Mouse (Mus musculus) heart, postnatal 0 days (tissue): ENCODE data around the gene Sez6l2. TPM values are rescaled to one million over a fixed set of nuclear protein-coding genes. Genes with fewer than 3 reads are reported as not detected.

Source experiments
- ATAC-seq: fragments of 200-750 bp; cut with Nextera tagmentation; 2 replicates; pipeline ENCODE4 v1.8.0; 2017; ENCODE audit warnings: low read depth, moderate number of reproducible peaks, moderate library complexity; ENCODE audit not compliant: insufficient read depth
- DNase-seq: peaks from one replicate; pipeline ENCODE4 v3.0.0-alpha.2; 2016; ENCODE audit warnings: low spot score
- H3K27ac ChIP-seq: fragments of 300-500 bp; sonication (generic); 2 replicates; pipeline ENCODE4 v1.5.1; 2014; ENCODE audit warnings: low read depth, mild to moderate bottlenecking
- H3K27me3 ChIP-seq: fragments of 300-500 bp; sonication (generic); 2 replicates; pipeline ENCODE4 v1.6.1; 2014; ENCODE audit warnings: low read length, mixed read lengths; ENCODE audit not compliant: control insufficient read depth, insufficient read depth
- H3K36me3 ChIP-seq: fragments of 300-500 bp; sonication (generic); replicated peaks from 2 replicates; pipeline ENCODE4 v1.6.1; 2014; ENCODE audit warnings: low read length, mixed read lengths; ENCODE audit not compliant: control insufficient read depth, insufficient read depth
- H3K4me1 ChIP-seq: fragments of 300-500 bp; sonication (generic); 2 replicates; pipeline ENCODE4 v1.6.1; 2014; ENCODE audit warnings: antibody characterized with exemption; ENCODE audit not compliant: control insufficient read depth, insufficient read depth
- H3K4me2 ChIP-seq: fragments of 300-500 bp; sonication (generic); 2 replicates; pipeline ENCODE4 v1.6.1; 2014; ENCODE audit warnings: low read depth, mild to moderate bottlenecking, low read length, moderate library complexity
- H3K4me3 ChIP-seq: fragments of 300-500 bp; sonication (generic); 2 replicates; pipeline ENCODE4 v1.5.1; 2014; ENCODE audit warnings: low read depth, low read length
- H3K9ac ChIP-seq: fragments of 300-500 bp; sonication (generic); replicated peaks from 2 replicates; pipeline ENCODE4 v1.6.1; 2014; ENCODE audit warnings: low read depth, low read length, mixed read lengths
- H3K9me3 ChIP-seq: fragments of 300-500 bp; sonication (generic); replicated peaks from 2 replicates; pipeline ENCODE4 v1.6.1; 2016; ENCODE audit warnings: low read length; ENCODE audit not compliant: control insufficient read depth
- CTCF ChIP-seq: IDR thresholded peaks from 2 replicates; pipeline ENCODE4 v1.5.1; 2016; ENCODE audit warnings: antibody characterized with exemption, control low read depth, low read depth
- EP300 ChIP-seq: IDR thresholded peaks from 2 replicates; pipeline ENCODE4 v1.6.1; 2016; ENCODE audit warnings: antibody characterized with exemption, low read depth
- WGBS: fragments of 180-500 bp; shearing (Covaris S2); extraction: QIAGEN DNeasy Blood & Tissue Kit; methylation state at CpG from one replicate; pipeline ENCODE4 v1.1.7; 2014; 5-methylcytosine and 5-hydroxymethylcytosine counted together
- polyA plus RNA-seq: library from polyadenylated mRNA; unstranded; fragments of >200 nt; fragmentation: Nextera tagmentation; extraction: Ambion mirVana; gene quantifications from 2 replicates; pipeline ENCODE4 v1.2.1, GENCODE M21; 2015
- total RNA-seq: library from RNA; depleted of rRNA; stranded (reverse); fragments of >200 nt; gene quantifications from 2 replicates; pipeline ENCODE4 v1.2.3, GENCODE M21; 2014; ENCODE audit warnings: low replicate concordance

The Sez6l2 gene
- total and polyA plus RNA-seq, 2 experiments from 2014 or later: 1.5 to 8.7 TPM

GRCm38 (mm10) chr7:126961095-126961494 lies 10.7 kb downstream of the Sez6l2 start:
- no peaks in the 10 kb centered on the region for H3K9me3 ChIP-seq
- no peak overlapping the region for H3K9ac ChIP-seq
- H3K27ac ChIP-seq: no peak overlapping the region
- no peaks in the 10 kb centered on the region for H3K36me3 ChIP-seq
- no peak for DNase-seq
- peaks cover 13% of the 10 kb centered on the region for H3K27me3 ChIP-seq
- TF ChIP-seq CTCF: no peak
- TF ChIP-seq EP300: no peak
- 72% methylated on average over 5 of the region's 5 CpGs for WGBS
- no peak overlapping the region for H3K4me2 ChIP-seq
- ATAC-seq: no peak
- H3K4me3 ChIP-seq: no peak overlapping the region
- no peaks in the 10 kb centered on the region for H3K4me1 ChIP-seq

GRCm38 (mm10) chr7:126961965-126962364 lies 11.6 kb downstream of the Sez6l2 start:
- Histone ChIP-seq H3K36me3 (no peaks in the 10 kb centered on the region), H3K4me3 (no peak overlapping the region), H3K4me1 (no peaks in the 10 kb centered on the region), H3K27me3 (peaks cover 13% of the 10 kb centered on the region), H3K4me2 (no peak overlapping the region), H3K27ac (no peak overlapping the region), H3K9me3 (no peaks in the 10 kb centered on the region), H3K9ac (no peak overlapping the region)
- no peak for ATAC-seq
- no peak for DNase-seq
- WGBS: 74% methylated on average over 4 of the region's 4 CpGs
- TF ChIP-seq EP300 (no peak), CTCF (no peak)

DNA sequence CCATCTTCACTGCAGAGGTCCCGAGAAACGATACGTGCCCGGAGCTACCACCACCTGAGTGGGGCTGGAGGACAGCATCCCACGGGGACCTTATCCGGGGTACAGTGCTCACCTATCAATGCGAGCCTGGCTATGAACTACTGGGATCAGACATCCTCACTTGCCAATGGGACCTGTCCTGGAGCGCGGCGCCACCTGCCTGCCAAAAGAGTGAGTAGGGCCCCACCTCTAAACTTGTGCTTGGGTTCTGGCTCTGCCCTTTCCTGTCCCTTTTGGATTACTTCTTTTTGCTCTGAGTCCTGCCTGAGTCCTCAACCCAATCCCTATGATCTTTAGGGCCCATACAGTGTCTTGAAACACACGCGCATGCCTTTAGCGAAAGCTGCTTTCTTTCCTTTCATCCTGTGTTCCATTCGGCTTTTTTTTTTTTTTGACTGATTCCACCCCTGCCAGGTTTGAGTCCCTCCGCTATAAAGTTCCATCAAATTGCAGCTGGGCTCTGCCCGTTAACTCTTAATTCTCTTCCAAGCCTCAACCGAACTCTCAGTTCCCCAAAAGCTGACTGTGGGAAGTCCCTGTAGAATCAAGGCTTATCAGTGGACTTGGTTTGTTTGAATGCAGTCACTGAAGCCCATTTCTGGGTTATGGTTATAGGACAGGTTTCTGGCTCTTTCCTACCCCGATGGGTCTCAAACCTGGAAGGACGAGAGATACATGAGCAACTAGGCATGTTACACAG lies 13.4 kb downstream of the Sez6l2 start:
- no peaks in the 10 kb centered on the region for H3K9me3 ChIP-seq
- WGBS: 30% methylated on average over 19 of the region's 19 CpGs
- H3K4me3 ChIP-seq: no peak overlapping the region
- ATAC-seq: no peak
- H3K27ac ChIP-seq: no peak overlapping the region
- TF ChIP-seq EP300: no peak
- peak; percentile 60 for TF ChIP-seq CTCF
- peak; percentile 16 for DNase-seq
- no peaks in the 10 kb centered on the region for H3K4me1 ChIP-seq
- H3K9ac ChIP-seq: no peak overlapping the region
- no peaks in the 10 kb centered on the region for H3K36me3 ChIP-seq
- H3K27me3 ChIP-seq: peaks cover 13% of the 10 kb centered on the region
- H3K4me2 ChIP-seq: no peak overlapping the region

GRCm38 (mm10) chr7:126965568-126965967 lies 15.2 kb downstream of the Sez6l2 start:
- 36% methylated on average over 3 of the region's 3 CpGs for WGBS
- Histone ChIP-seq H3K4me2 (no peak overlapping the region), H3K9me3 (no peaks in the 10 kb centered on the region), H3K4me3 (no peak overlapping the region), H3K27ac (no peak overlapping the region), H3K9ac (no peak overlapping the region), H3K27me3 (peaks cover 13% of the 10 kb centered on the region), H3K4me1 (no peaks in the 10 kb centered on the region), H3K36me3 (no peaks in the 10 kb centered on the region)
- DNase-seq: no peak
- TF ChIP-seq CTCF (no peak), EP300 (no peak)
- ATAC-seq: no peak

- no peaks in the 10 kb centered on the region for H3K4me1 ChIP-seq
- TF ChIP-seq EP300 (no peak), CTCF (no peak)
- no peaks in the 10 kb centered on the region for H3K9me3 ChIP-seq
- no peaks in the 10 kb centered on the region for H3K36me3 ChIP-seq
- H3K9ac ChIP-seq: no peak overlapping the region
- H3K27ac ChIP-seq: no peak overlapping the region
- WGBS: 59% methylated on average over 6 of the region's 6 CpGs
- ATAC-seq: no peak; the same call in 1 of the 2 replicates
- H3K4me3 ChIP-seq: no peak overlapping the region
- peaks cover 13% of the 10 kb centered on the region for H3K27me3 ChIP-seq
- H3K4me2 ChIP-seq: no peak overlapping the region
- DNase-seq: no peak
Observed at GRCm38 (mm10) chr7:126967361-126967760, 17.0 kb downstream of the Sez6l2 start.

DNA sequence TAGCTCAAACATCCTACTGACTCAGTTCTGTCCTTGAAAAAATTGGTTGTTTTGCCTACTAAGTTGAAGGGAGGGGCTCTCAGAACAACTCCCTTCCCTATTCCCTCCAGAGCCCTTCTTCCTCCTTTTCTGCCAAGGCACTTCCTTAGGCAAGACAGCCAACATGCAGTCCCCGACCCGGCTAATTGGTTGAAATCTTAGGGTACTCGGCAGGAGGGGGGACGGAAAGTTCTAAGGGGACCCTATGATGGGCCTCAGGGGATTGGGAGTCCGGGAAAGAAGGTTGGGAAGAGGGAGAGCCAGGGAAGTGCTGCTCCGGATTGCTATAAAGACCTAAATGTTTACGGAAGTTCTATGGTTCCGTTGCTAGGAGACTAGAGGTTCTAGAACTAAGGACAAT lies 25.1 kb downstream of the Sez6l2 start:
- Histone ChIP-seq H3K4me3 (peak overlapping the region; percentile 80), H3K9me3 (no peaks in the 10 kb centered on the region), H3K27me3 (no peaks in the 10 kb centered on the region), H3K4me2 (peak overlapping the region; percentile 79), H3K9ac (no peak overlapping the region), H3K4me1 (peaks cover 4% of the 10 kb centered on the region; the same call in 1 of the 2 replicates), H3K27ac (peak overlapping the region; percentile 96), H3K36me3 (peaks cover 27% of the 10 kb centered on the region)
- ATAC-seq (no peak), DNase-seq (no peak)
- WGBS: 11% methylated on average over 8 of the region's 8 CpGs
- TF ChIP-seq EP300: no peak
- no peak for TF ChIP-seq CTCF
